Mouse (Mus musculus): Measurements from ENCODE around the gene Dzip1.
A peak's percentile ranks its signal among the peaks of the same experiment; 100 is the strongest.

The Dzip1 gene

GRCm38 (mm10) chr14:118924673-118925615 lies at the start of gene Dzip1:
Dzip1 (minus strand) TSS chr14:118925460.
- no peak for DNase-seq (ENCODE audit: low spot score in 2 of 2)

- DNase-seq (ENCODE audit: low spot score in 2 of 2) = no peak
These were observed 47.0 kb upstream of the Dzip1 start for GRCm38 (mm10) chr14:118972268-118972667.

GRCm38 (mm10) chr14:118967646-118968045 lies 42.4 kb upstream of the Dzip1 start:
- no peak for DNase-seq (ENCODE audit: low spot score in 2 of 2)

DNA sequence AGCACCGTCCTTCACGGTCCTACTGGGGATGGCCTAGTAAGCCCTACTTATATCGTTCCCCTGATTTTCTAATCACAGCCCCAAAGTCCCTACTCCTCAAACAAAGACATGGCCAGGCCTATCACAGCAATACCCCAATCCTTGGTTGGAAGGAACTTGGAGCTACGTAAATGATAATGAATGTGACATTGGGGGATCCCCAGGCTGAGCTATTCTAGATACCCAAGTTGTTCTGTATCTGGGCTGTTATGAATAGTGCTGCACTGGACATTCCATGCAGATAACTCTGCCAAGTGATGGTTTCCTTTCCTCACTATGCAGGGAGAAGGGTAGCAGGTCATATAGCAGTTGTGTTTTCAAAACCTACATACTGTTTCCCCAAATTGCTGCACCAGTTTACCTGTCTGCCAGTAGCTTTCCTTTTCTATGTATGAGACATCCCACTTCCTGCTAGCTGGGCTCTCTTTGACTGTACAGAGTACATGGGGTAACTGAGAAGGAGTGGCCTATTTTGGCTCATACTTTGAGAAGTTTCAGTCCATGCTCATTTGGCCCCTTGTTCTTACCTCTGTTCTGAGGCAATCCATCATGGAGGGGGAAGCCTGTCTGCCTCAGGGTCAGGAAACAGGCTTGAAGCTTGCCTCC lies 40.2 kb upstream of the Dzip1 start:
- no peak for DNase-seq (ENCODE audit: low spot score in 2 of 2)

DNA sequence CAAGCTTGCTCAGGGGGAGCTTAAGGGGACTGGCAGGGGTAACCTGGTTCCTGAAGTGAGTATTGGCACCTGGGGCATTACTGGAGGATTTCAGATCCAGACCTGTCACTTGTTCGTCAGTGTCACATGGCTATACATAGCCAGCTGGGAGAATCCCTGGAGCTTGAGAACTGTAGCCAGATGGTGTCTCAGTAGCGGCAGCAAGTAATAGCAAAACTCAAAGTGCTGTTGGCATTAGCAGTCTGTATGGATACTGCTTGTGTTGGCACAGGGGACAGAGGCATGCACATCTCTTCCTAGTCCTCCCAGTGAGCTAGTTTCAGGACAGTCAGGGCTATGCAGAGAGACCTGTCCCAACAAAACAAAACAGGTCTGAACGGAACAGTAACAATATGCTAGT lies 32.8 kb upstream of the Dzip1 start:
- no peak for DNase-seq (ENCODE audit: low spot score in 2 of 2)

DNA sequence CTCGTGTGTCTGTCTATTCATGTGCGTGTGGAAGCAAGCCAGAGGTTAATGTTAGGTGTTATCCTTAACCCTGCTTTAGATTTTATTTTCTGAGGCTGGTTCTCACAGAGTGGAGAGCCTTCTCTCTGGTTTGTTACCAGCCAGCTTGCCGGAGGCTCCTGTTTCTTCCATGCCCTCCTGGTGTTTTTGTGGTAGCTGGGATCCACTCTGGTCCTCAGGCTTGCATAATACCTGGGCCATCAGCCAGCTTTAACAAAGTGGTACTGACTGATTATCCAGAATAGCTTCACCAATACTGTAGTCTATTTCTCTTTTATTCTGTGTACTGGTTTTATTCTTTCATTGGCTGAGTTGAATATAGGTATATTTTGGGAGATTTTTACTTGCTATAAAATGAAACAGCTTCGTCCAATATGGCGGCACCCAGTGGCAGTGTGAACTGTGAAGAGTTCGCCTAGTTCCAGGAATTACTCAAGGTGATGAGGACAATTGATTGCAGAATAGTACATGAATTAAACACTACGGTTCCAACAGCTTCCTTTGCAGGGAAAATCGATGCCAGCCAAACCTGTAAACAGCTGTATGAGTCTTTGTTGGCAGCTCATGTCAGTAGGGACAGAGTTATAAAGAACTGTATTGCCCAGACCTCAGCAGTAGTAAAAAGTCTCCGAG lies 26.8 kb upstream of the Dzip1 start:
- no peak for DNase-seq (ENCODE audit: low spot score in 2 of 2)

GRCm38 (mm10) chr14:118948841-118949240 lies 23.6 kb upstream of the Dzip1 start:
- DNase-seq (ENCODE audit: low spot score in 2 of 2) = no peak

DNA sequence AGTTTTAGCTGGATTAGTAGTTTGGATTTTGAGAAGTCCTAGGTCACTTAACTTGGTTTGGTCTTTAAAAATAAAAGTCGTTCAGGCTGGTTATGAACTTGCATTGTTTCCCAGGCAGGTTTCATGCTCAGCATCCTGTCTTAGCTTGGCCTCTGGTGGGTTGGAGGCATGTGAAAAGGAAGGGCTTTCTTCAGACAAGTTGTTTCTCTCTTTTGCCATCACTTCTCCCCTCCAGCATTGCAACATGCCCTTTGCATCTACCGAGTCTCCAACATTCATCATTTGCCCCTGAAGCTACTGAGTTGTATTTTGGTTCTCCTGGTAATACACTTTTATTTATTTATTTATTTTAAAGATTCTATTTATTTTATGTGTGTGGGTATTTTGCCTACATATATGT lies 19.4 kb upstream of the Dzip1 start:
- no peak for DNase-seq (ENCODE audit: low spot score in 2 of 2)

GRCm38 (mm10) chr14:118942076-118942475 lies 16.8 kb upstream of the Dzip1 start:
- no peak for DNase-seq (ENCODE audit: low spot score in 2 of 2)

DNA sequence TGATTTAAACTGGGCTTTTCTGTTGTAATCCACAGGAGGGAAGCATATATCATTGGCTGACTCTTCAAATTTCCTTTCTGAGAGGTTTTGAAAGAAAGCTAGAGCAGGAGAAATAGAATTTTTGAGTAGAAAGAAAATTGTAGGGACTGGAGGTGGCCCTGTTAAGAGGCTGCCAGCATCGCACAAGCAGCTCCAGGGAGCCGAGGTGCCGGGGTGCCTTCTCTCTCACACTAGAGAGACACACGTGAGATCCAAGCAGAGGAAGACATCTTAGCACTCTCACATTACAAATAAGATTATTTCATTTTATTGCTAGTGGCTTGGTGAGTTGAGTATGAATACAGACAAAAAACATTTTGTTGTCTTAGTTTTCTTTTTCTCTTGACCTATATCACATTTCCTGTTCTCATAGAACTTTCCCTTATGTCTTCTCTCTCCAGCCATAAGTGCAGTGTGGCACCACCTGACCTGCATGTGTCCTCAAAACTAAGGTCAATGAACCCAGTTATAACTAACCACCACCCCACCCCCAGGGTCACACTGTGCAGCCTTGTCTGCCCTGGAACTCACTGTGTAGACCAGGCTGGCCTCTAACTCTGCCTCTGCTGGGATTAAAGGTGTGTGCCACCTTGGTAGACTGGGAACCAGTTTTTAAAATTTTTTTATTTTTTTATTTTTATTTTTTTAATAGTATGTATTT lies 15.7 kb upstream of the Dzip1 start:
- DNase-seq (ENCODE audit: low spot score in 2 of 2) = no peak

- DNase-seq (ENCODE audit: low spot score in 2 of 2) = no peak
These were observed 13.3 kb upstream of the Dzip1 start for GRCm38 (mm10) chr14:118938551-118938950.

- peak; percentile 98 to 99 for DNase-seq (ENCODE audit: low spot score in 2 of 2)
These were observed 12.6 kb upstream of the Dzip1 start, which contains the start of gene Dnajc3 for GRCm38 (mm10) chr14:118937533-118938492. Dnajc3 (plus strand) TSS chr14:118937976.

GRCm38 (mm10) chr14:118936952-118937351 lies 11.7 kb upstream of the Dzip1 start:
- no peak for DNase-seq (ENCODE audit: low spot score in 2 of 2)

GRCm38 (mm10) chr14:118936236-118936635 lies 11.0 kb upstream of the Dzip1 start:
- no peak for DNase-seq (ENCODE audit: low spot score in 2 of 2)

- no peak for DNase-seq (ENCODE audit: low spot score in 2 of 2)
These were observed 9.4 kb upstream of the Dzip1 start for GRCm38 (mm10) chr14:118934686-118935085.

GRCm38 (mm10) chr14:118932956-118933355 lies 7.7 kb upstream of the Dzip1 start:
- no peak for DNase-seq (ENCODE audit: low spot score in 2 of 2)

DNA sequence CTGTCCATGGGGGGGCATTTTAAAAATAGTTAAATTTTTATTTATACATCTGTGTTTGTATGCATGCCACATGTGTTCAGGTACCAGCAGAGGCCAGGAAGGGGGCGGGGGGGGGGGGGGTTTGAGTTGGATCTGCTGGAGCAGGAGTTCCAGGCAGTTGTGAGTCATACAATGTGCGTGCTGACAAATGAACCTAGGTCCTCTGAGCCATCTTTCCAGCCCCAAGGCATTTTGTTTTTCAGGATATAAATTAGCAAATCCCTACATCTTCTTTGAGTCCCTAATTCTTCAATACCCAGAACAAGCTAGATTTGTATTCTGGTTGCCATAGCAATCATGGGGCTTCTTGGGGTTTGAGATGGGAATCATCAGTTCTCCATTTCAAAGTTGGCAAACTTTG lies 5.9 kb upstream of the Dzip1 start:
- no peak for DNase-seq (ENCODE audit: low spot score in 2 of 2)

DNA sequence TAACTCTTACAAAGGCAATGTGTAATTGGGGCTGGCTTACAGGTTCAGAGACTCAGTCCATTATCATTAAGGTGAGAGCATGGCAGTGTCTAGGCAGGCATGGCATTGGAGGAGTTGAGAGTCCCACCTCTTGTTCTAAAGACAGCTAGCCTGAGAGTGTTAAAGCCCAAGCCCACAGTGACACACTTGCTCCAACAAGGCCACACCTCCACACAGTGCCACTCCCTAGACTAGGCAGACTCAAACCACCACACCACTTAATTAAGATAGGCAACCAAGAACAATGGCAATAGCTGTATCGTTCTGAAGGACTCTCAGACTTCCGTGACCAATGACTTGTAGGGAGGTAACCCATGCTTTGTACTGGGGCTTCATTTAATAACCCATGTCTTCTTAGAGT lies 5.5 kb upstream of the Dzip1 start:
- DNase-seq (ENCODE audit: low spot score in 2 of 2) = no peak

DNA sequence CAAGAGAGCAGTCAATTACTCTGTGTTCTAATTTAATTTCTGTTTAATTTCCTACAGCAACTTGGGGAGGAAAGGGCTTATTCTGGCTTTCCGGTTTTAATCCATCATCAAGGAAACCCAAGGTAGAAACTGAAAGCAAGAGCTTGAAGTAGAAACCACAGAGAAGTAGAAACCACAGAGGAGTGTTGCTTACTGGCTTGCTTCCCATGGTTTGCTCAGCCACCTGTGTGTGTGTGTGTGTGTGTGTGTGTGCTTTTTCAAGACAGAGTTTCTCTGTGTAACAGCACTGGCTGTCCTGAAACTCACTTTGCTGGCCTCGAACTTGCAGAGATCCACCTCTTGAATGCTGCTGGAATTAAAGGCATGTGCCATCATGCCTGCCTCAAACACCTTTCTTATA lies 4.5 kb upstream of the Dzip1 start:
- no peak for DNase-seq (ENCODE audit: low spot score in 2 of 2)

DNA sequence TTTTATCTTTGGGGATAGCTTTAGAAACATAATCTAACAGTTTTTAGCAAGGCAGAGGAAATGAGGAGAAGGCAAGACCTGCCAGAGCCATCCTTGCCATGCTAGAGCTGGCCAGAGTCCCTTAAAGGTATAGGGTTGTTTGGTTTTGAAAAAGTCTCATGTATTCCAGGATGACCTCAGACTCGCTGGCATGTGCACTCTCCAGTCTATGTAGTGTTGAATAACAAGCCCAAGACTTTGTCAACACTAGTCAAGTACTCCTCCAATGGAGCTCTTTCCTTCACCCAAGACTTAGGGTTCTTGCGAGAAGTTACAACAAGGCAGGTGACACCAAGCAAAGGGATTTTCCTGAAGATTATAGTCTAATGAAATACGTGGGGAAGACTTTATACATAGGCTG lies 3.3 kb upstream of the Dzip1 start:
- no peak for DNase-seq (ENCODE audit: low spot score in 2 of 2)

Data from spleen, postnatal 14 days (tissue).